Mouse (Mus musculus): ENCODE data around the gene Dip2b. TPM values are rescaled to one million over a fixed set of nuclear protein-coding genes. Genes with fewer than 3 reads are reported as not detected.

Dip2b gene
- polyA plus RNA-seq, 1 experiment from 2014 or later = 16.4 TPM

- Histone ChIP-seq H3K4me1 (peaks cover 36% of the 10 kb centered on the region), H3K27me3 (ENCODE audit: low read depth, poor library complexity, severe bottlenecking) (no peaks in the 10 kb centered on the region), H3K4me3 (no peak overlapping the region), H3K27ac (no peak overlapping the region), H3K9me3 (replicated peaks) (no peaks in the 10 kb centered on the region), H3K36me3 (no peaks in the 10 kb centered on the region)
- no peak for DNase-seq (ENCODE audit: low spot score)
- 91% methylated on average over 4 of the region's 4 CpGs for WGBS
These were observed 37.9 kb downstream of the Dip2b start for GRCm38 (mm10) chr15:100076362-100076761.

DNA sequence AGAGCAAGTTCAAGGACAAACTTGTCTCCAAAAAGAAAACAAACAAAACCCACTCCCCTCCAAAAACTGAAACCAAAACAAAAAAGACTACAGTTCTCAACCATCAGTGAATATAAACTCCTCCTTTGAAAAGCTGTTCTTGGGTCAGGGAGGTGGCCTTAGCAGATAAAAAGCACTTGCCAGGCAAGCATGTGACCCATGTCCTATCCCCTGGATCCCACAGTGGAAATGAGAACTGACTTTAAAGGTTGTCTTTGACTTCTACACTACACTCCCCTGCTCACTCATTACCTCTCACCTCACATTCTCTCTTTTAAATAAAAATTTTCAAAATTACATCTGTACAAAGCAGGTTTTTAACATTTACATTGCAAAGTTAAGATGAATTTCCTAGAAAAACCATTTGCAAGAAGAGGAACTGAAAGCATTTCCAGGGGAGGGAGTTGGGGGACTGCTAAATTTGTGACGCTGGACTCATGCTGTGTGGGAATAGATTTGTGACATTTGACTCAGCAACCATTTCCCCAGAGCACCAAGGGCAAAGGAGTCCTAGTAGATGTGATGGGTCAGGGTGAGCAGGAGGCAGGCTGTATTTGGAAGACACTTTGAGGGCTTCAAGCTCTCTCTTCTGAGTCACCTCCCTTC is 42.5 kb downstream of the Dip2b start:
- Histone ChIP-seq H3K27ac (no peak overlapping the region), H3K4me1 (peaks cover 10% of the 10 kb centered on the region), H3K9me3 (replicated peaks) (no peaks in the 10 kb centered on the region), H3K27me3 (ENCODE audit: low read depth, poor library complexity, severe bottlenecking) (no peaks in the 10 kb centered on the region), H3K36me3 (no peaks in the 10 kb centered on the region), H3K4me3 (no peak overlapping the region)
- DNase-seq (ENCODE audit: low spot score) = no peak
- 75% methylated on average over 1 of the region's 1 CpGs for WGBS

GRCm38 (mm10) chr15:100081478-100081998 is 43.1 kb downstream of the Dip2b start:
- no peak for DNase-seq (ENCODE audit: low spot score)
- Histone ChIP-seq H3K27ac (no peak overlapping the region), H3K4me1 (peaks cover 8% of the 10 kb centered on the region), H3K4me3 (no peak overlapping the region), H3K36me3 (no peaks in the 10 kb centered on the region), H3K27me3 (ENCODE audit: low read depth, poor library complexity, severe bottlenecking) (no peaks in the 10 kb centered on the region), H3K9me3 (replicated peaks) (no peaks in the 10 kb centered on the region)
- WGBS = 94% methylated on average over 6 of the region's 6 CpGs

GRCm38 (mm10) chr15:100082052-100082451 is 43.6 kb downstream of the Dip2b start:
- WGBS = 77% methylated on average over 8 of the region's 8 CpGs
- Histone ChIP-seq H3K27ac (no peak overlapping the region), H3K27me3 (ENCODE audit: low read depth, poor library complexity, severe bottlenecking) (no peaks in the 10 kb centered on the region), H3K4me3 (no peak overlapping the region), H3K9me3 (replicated peaks) (no peaks in the 10 kb centered on the region), H3K4me1 (peaks cover 7% of the 10 kb centered on the region; the same call in 1 of the 2 replicates), H3K36me3 (no peaks in the 10 kb centered on the region)
- DNase-seq (ENCODE audit: low spot score) = no peak

GRCm38 (mm10) chr15:100082733-100083132 is 44.3 kb downstream of the Dip2b start:
- 97% methylated on average over 5 of the region's 5 CpGs for WGBS
- DNase-seq (ENCODE audit: low spot score) = no peak
- Histone ChIP-seq H3K4me1 (peaks cover 7% of the 10 kb centered on the region; the same call in 1 of the 2 replicates), H3K27ac (no peak overlapping the region), H3K9me3 (replicated peaks) (no peaks in the 10 kb centered on the region), H3K27me3 (ENCODE audit: low read depth, poor library complexity, severe bottlenecking) (no peaks in the 10 kb centered on the region), H3K36me3 (no peaks in the 10 kb centered on the region), H3K4me3 (no peak overlapping the region)

DNA sequence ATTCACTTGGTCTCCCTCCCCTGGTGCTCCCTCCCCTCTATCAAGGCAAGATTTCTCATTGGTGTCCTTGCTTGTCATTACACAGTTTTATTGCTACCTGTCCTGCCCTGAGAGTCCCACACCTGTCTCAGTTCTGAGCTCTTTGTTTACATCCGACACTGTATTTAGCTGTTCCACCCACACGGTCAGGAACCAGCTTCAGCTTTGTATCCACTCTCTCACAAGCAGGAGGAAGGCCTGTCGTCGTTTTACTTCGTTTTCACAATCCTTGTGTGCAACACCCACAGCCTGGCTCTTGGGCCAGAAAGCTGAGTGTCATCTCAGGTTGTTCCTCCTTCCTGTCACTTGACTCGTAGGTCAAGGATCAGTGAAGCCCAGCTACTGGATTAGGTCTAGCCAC is 45.4 kb downstream of the Dip2b start:
- Histone ChIP-seq H3K4me3 (no peak overlapping the region), H3K27me3 (ENCODE audit: low read depth, poor library complexity, severe bottlenecking) (no peaks in the 10 kb centered on the region), H3K4me1 (peaks cover 14% of the 10 kb centered on the region), H3K36me3 (no peaks in the 10 kb centered on the region), H3K9me3 (replicated peaks) (no peaks in the 10 kb centered on the region), H3K27ac (no peak overlapping the region)
- no peak for DNase-seq (ENCODE audit: low spot score)
- WGBS = 79% methylated on average over 6 of the region's 6 CpGs

DNA sequence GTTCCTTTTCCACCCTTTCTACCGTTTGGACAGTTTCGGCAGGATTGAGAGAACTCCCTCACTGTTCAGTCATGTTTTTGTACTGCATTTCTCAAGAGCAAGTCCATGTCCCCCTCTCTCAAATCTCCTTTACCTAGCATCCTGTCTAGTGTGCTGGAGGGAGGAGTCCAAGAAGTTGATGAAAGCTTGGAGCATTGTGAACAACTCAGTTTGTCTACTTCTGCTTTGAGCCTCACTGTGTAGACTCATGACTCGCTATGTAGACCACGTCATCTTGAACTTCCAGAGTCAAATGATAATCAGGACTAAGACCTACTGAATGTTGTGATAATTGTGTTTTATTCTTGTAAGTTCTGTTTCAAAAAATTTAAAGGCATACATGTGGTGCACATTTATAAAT is 46.4 kb downstream of the Dip2b start:
- Histone ChIP-seq H3K4me1 (peaks cover 17% of the 10 kb centered on the region), H3K27ac (no peak overlapping the region), H3K27me3 (ENCODE audit: low read depth, poor library complexity, severe bottlenecking) (no peaks in the 10 kb centered on the region), H3K9me3 (replicated peaks) (no peaks in the 10 kb centered on the region), H3K36me3 (no peaks in the 10 kb centered on the region), H3K4me3 (no peak overlapping the region)
- DNase-seq (ENCODE audit: low spot score) = no peak
- WGBS = 92% methylated on average over 4 of the region's 4 CpGs

GRCm38 (mm10) chr15:100088021-100088420 is 49.6 kb downstream of the Dip2b start:
- Histone ChIP-seq H3K9me3 (replicated peaks) (no peaks in the 10 kb centered on the region), H3K27ac (0 out of 2 replicates have a peak overlapping the region, but pooled peaks have one; percentile 10), H3K4me3 (no peak overlapping the region), H3K27me3 (ENCODE audit: low read depth, poor library complexity, severe bottlenecking) (no peaks in the 10 kb centered on the region), H3K4me1 (peaks cover 31% of the 10 kb centered on the region), H3K36me3 (no peaks in the 10 kb centered on the region)
- no peak for DNase-seq (ENCODE audit: low spot score)
- WGBS = 87% methylated on average over 7 of the region's 7 CpGs

GRCm38 (mm10) chr15:100089645-100090053 is 51.2 kb downstream of the Dip2b start:
- peak; percentile 66 for DNase-seq (ENCODE audit: low spot score)
- no peak overlapping the region for H3K4me3 ChIP-seq
- H3K9me3 ChIP-seq (replicated peaks) = no peaks in the 10 kb centered on the region
- WGBS = 37% methylated on average over 8 of the region's 8 CpGs
- H3K27me3 ChIP-seq (ENCODE audit: low read depth, poor library complexity, severe bottlenecking) = no peaks in the 10 kb centered on the region
- H3K36me3 ChIP-seq = no peaks in the 10 kb centered on the region
- peaks cover 34% of the 10 kb centered on the region for H3K4me1 ChIP-seq
- no peak overlapping the region for H3K27ac ChIP-seq

DNA sequence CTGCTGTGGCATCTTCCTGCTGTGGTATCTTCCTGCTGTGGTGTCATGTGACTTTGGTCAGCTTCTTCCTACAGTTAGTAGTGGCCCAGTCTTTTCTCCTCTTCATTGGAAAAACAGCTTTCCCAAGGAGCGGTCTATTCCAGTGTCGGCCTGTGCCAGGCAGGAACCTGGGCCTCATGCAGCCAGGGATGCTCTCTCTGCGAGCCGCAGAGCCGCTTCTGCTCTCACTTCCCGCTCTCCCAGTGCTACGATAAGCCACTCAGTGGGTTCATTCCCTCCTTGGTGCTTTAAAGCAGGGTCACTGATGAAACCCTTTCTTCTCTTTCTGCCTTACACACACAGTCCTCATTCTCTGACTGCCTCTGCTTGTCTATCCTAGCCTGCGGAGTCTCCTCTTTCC is 53.4 kb downstream of the Dip2b start:
- H3K4me3 ChIP-seq = no peak overlapping the region
- peak; percentile 30 for DNase-seq (ENCODE audit: low spot score)
- H3K9me3 ChIP-seq (replicated peaks) = no peaks in the 10 kb centered on the region
- WGBS = 73% methylated on average over 8 of the region's 8 CpGs
- H3K4me1 ChIP-seq = peaks cover 34% of the 10 kb centered on the region
- H3K27me3 ChIP-seq (ENCODE audit: low read depth, poor library complexity, severe bottlenecking) = no peaks in the 10 kb centered on the region
- peak overlapping the region; percentile 56 for H3K27ac ChIP-seq
- no peaks in the 10 kb centered on the region for H3K36me3 ChIP-seq

DNA sequence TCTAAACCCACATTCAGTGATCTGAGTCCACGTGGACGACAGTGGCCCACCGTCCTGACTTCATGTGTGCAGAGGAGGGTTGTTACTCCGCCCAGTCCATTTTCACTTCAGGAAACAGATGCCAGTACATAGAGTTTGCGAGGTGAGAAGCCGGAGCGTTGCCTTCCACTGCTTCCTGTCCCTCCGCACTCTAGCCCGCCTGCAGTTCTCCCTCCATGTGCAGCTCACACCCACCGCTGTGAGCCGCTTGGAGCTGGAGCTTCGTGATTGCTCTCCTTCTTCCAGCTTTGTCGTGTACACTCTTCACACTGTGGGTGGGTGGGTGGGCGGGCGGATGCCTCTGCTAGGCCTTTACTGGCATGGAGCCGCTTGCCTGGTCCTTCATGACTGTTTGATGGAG is 53.8 kb downstream of the Dip2b start:
- H3K4me3 ChIP-seq = no peak overlapping the region
- 38% methylated on average over 16 of the region's 16 CpGs for WGBS
- peak; percentile 47 for DNase-seq (ENCODE audit: low spot score)
- peaks cover 34% of the 10 kb centered on the region for H3K4me1 ChIP-seq
- H3K27ac ChIP-seq = peak overlapping the region; percentile 56
- no peaks in the 10 kb centered on the region for H3K9me3 ChIP-seq (replicated peaks)
- no peaks in the 10 kb centered on the region for H3K27me3 ChIP-seq (ENCODE audit: low read depth, poor library complexity, severe bottlenecking)
- no peaks in the 10 kb centered on the region for H3K36me3 ChIP-seq

DNA sequence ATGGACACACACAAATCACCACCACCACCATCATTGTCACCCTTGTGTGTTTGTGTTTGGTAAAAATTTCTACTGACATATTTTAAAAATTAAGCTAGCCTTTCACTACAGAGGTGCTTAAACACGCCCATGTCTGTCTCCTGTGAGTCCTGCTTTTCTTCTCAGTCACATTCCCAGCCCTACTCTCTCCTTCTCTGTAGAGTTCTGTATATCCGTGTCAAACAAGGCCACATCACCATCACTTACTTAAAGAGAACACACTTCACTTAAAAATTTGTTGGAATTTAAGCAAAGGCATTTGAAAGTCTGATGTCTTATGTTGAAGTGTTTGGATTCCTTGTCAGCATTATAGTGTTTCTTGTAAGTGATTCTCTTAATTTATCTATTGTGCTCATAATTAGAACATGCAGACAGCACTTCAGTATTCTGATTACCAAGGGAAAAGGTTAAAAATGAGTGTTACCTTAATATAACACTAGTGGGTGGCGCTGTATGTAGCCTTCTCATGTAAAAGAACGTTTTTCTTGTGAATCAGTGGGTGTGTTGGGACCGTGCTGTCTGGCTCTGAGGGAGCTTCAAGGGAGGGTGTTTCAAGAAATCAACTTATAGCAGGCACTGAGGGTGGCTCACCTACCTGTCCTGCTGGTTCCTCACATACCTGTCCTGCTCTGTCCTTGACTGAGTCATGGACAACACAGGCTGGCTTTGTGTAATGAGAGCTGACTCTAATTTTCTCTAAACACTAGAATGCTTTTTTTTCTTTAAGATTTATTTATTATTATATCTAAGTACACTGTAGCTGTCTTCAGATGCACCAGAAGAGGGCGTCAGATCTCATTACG is 58.3 kb downstream of the Dip2b start:
- no peak for DNase-seq (ENCODE audit: low spot score)

DNA sequence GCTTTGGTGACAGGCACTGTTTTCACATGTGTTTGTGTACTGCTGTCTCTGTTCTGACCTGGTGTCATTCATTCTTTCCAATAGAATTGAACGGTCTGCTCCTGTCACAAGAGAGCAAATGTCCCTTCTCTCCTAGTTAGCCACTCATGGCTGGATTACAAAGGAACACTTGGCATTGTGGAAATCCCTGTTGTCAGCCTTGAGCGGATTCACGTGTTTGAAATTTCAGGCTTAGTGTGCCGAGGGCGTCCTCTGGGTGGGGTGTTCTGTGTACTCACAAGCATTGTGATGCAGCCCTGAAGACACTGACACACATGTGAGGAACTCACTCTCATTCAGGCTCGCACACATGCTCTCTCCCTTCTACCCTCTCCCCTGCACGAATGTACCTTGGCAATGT is 61.9 kb downstream of the Dip2b start:
- H3K4me3 ChIP-seq = no peak overlapping the region
- no peak for DNase-seq (ENCODE audit: low spot score)
- no peaks in the 10 kb centered on the region for H3K9me3 ChIP-seq (replicated peaks)
- no peaks in the 10 kb centered on the region for H3K36me3 ChIP-seq
- peaks cover 13% of the 10 kb centered on the region for H3K4me1 ChIP-seq
- 94% methylated on average over 7 of the region's 7 CpGs for WGBS
- H3K27ac ChIP-seq = no peak overlapping the region
- no peaks in the 10 kb centered on the region for H3K27me3 ChIP-seq (ENCODE audit: low read depth, poor library complexity, severe bottlenecking)

More for the DNA sequence above, 58.3 kb downstream of the Dip2b start:
- no peak overlapping the region for H3K4me3 ChIP-seq
- H3K27ac ChIP-seq = no peak overlapping the region
- no peaks in the 10 kb centered on the region for H3K36me3 ChIP-seq
- no peaks in the 10 kb centered on the region for H3K9me3 ChIP-seq (replicated peaks)
- H3K27me3 ChIP-seq (ENCODE audit: low read depth, poor library complexity, severe bottlenecking) = no peaks in the 10 kb centered on the region
- WGBS = 88% methylated on average over 7 of the region's 7 CpGs
- peaks cover 23% of the 10 kb centered on the region for H3K4me1 ChIP-seq
